Mouse (Mus musculus) stomach, postnatal 0 days (tissue): ENCODE results near the gene Mab21l3.

Source experiments
- CTCF ChIP-seq: IDR thresholded peaks from 2 replicates; pipeline ENCODE4 v1.5.1; 2016; ENCODE audit warnings: antibody characterized with exemption, low read depth, mild to moderate bottlenecking, moderate library complexity
- EP300 ChIP-seq: optimal IDR thresholded peaks from 2 replicates; pipeline ENCODE3; 2016; ENCODE audit warnings: antibody characterized with exemption

- TF ChIP-seq EP300 (no peak), CTCF (no peak)
These were observed 63.9 kb downstream of the Mab21l3 start for GRCm38 (mm10) chr3:101784768-101785424.
